Mouse (Mus musculus) ES-Bruce4 (cell line): ENCODE measurements around the gene Rragd.
"Not testable (repeated sequence)": the region's sequence is repeated elsewhere in the genome, so short reads cannot be mapped to it uniquely, and the experiment has no call there.

Experiments
- CTCF ChIP-seq: IDR thresholded peaks from one replicate; pipeline ENCODE4 v1.8.1; 2011; ENCODE audit warnings: low read depth, low read length
- EP300 ChIP-seq: IDR thresholded peaks from 2 replicates; pipeline ENCODE4 v1.6.1; 2011; ENCODE audit warnings: low read depth, low read length; ENCODE audit not compliant: insufficient read depth
- POLR2A ChIP-seq: IDR thresholded peaks from one replicate; pipeline ENCODE4 v1.8.1; 2011; ENCODE audit warnings: low read length; ENCODE audit not compliant: insufficient read depth

DNA sequence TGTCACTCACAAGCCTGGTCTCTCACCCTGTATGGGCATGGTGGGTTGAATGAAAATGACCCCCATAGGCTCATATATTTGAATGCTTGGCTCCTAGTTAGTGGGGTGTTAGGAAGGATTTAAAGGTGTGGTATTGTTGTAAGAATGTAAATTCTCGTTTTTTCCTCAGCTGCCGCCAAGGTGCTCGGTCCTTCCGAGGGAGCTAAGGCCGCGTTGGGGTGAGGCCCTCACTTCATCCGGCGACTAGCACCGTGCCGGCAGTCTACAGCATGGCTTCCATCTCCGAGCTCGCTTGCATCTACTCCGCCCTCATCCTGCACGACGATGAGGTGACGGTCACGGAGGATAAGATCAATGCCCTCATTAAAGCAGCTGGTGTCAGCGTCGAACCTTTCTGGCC is 18.2 kb upstream of the Rragd start:
- TF ChIP-seq CTCF, POLR2A, EP300: not testable (repeated sequence)
